Mouse (Mus musculus) T-helper 17 cell (primary cell): Measurements from ENCODE around the gene Eno1.

Source experiments
- in situ Hi-C, 2 experiments: fragments of 300-600 bp; cut with MboI, MseI; formaldehyde crosslinking; loops; 1 replicate in 1 of 2; 2 replicates in 1 of 2; pipeline ENCODE4 v1.15.1; 2025; ENCODE audit warnings: high pct_unique_total_duplicates in 2 of 2

Eno1 gene

GRCm38 (mm10) chr4:150226818-150227688 is 9.5 kb upstream of the Eno1 start:
- in situ Hi-C loops = loop anchor here in 1 of 2 experiments (25.0 kb wide), 1 partner anchor 1760 kb away; the partner anchor contains the start of genes Phf13 and Thap3

GRCm38 (mm10) chr4:150228581-150229348 is 7.8 kb upstream of the Eno1 start:
- in situ Hi-C loops = loop anchor here in 1 of 2 experiments (25.0 kb wide), 1 partner anchor 1759 kb away; the partner anchor contains the start of genes Phf13 and Thap3

GRCm38 (mm10) chr4:150229747-150230390 is 6.7 kb upstream of the Eno1 start:
- in situ Hi-C loops = loop anchor here in 1 of 2 experiments (10.0 to 25.0 kb wide), 2 partner anchors 685 to 1757 kb away; partner anchors contain the start of genes Park7, Phf13, Thap3 and Tnfrsf9

GRCm38 (mm10) chr4:150230460-150231407 is 5.8 kb upstream of the Eno1 start:
- in situ Hi-C loops = loop anchor here in 1 of 2 experiments (10.0 to 25.0 kb wide), 2 partner anchors 684 to 1757 kb away; partner anchors contain the start of genes Park7, Phf13, Thap3 and Tnfrsf9

- in situ Hi-C loops = loop anchor here in 1 of 2 experiments (10.0 to 25.0 kb wide), 2 partner anchors 683 to 1755 kb away; partner anchors contain the start of genes Park7, Phf13, Thap3 and Tnfrsf9
These were observed 4.7 kb upstream of the Eno1 start for GRCm38 (mm10) chr4:150231871-150232270.

GRCm38 (mm10) chr4:150234599-150235327 is 1.8 kb upstream of the Eno1 start:
- in situ Hi-C loops = loop anchor here in 1 of 2 experiments (10.0 to 25.0 kb wide), 2 partner anchors 680 to 1753 kb away; partner anchors contain the start of genes Park7, Phf13, Thap3 and Tnfrsf9

- in situ Hi-C loops = loop anchor here in 1 of 2 experiments (10.0 to 25.0 kb wide), 2 partner anchors 679 to 1752 kb away; partner anchors contain the start of genes Park7, Phf13, Thap3 and Tnfrsf9
These were observed 936 bp upstream of the Eno1 start for GRCm38 (mm10) chr4:150235585-150235984.

GRCm38 (mm10) chr4:150236031-150236430 is 490 bp upstream of the Eno1 start:
- in situ Hi-C loops = loop anchor here in 1 of 2 experiments (10.0 to 25.0 kb wide), 2 partner anchors 679 to 1751 kb away; partner anchors contain the start of genes Park7, Phf13, Thap3 and Tnfrsf9

- in situ Hi-C loops = loop anchor here in 1 of 2 experiments (10.0 to 25.0 kb wide), 2 partner anchors 677 to 1750 kb away; partner anchors contain the start of genes Park7, Phf13, Thap3 and Tnfrsf9
These were observed 1.3 kb downstream of the Eno1 start for GRCm38 (mm10) chr4:150237636-150238361.

- in situ Hi-C loops = loop anchor here in 1 of 2 experiments (10.0 to 25.0 kb wide), 2 partner anchors 676 to 1749 kb away; partner anchors contain the start of genes Park7, Phf13, Thap3 and Tnfrsf9
These were observed 2.0 kb downstream of the Eno1 start for GRCm38 (mm10) chr4:150238433-150239086.

- in situ Hi-C loops = loop anchor here in 1 of 2 experiments (10.0 to 25.0 kb wide), 2 partner anchors 676 to 1748 kb away; partner anchors contain the start of genes Park7, Phf13, Thap3 and Tnfrsf9
These were observed 2.6 kb downstream of the Eno1 start for GRCm38 (mm10) chr4:150239087-150239480.

GRCm38 (mm10) chr4:150239503-150239902 is 3.0 kb downstream of the Eno1 start:
- in situ Hi-C loops = loop anchor here in 1 of 2 experiments (10.0 to 25.0 kb wide), 2 partner anchors 675 to 1748 kb away; partner anchors contain the start of genes Park7, Phf13, Thap3 and Tnfrsf9

- in situ Hi-C loops = loop anchor here in 1 of 2 experiments (10.0 to 25.0 kb wide), 2 partner anchors 675 to 1747 kb away; partner anchors contain the start of genes Park7, Phf13, Thap3 and Tnfrsf9
These were observed 3.4 kb downstream of the Eno1 start for GRCm38 (mm10) chr4:150239951-150240368.

GRCm38 (mm10) chr4:150240381-150240886 is 3.9 kb downstream of the Eno1 start:
- in situ Hi-C loops = loop anchor here in 1 of 2 experiments (25.0 kb wide), 1 partner anchor 1747 kb away; the partner anchor contains the start of genes Phf13 and Thap3

GRCm38 (mm10) chr4:150241708-150242107 is 5.2 kb downstream of the Eno1 start:
- in situ Hi-C loops = loop anchor here in 1 of 2 experiments (25.0 kb wide), 1 partner anchor 1746 kb away; the partner anchor contains the start of genes Phf13 and Thap3

GRCm38 (mm10) chr4:150242745-150243144 is 6.2 kb downstream of the Eno1 start:
- in situ Hi-C loops = loop anchor here in 1 of 2 experiments (25.0 kb wide), 1 partner anchor 1745 kb away; the partner anchor contains the start of genes Phf13 and Thap3
